Mouse (Mus musculus) lung, adult 2 months (tissue): ENCODE data around the gene Tfdp1. TPM values are rescaled to one million over a fixed set of nuclear protein-coding genes. Genes with fewer than 3 reads are reported as not detected.

Experiments used
- DNase-seq: peaks from one replicate; pipeline ENCODE4 v3.0.0; 2022
- H3K4me1 ChIP-seq: fragments of 200-500 bp; 2 replicates; pipeline ENCODE4 v1.6.1; 2011; ENCODE audit warnings: low read length; ENCODE audit not compliant: control insufficient read depth, insufficient read depth
- H3K4me3 ChIP-seq: fragments of 200-500 bp; replicated peaks from 2 replicates; pipeline ENCODE3; 2011; ENCODE audit warnings: low read depth, mild to moderate bottlenecking, control low read depth, low read length; ENCODE audit errors: extremely low read depth
- CTCF ChIP-seq: fragments of 200-500 bp; IDR thresholded peaks from 2 replicates; pipeline ENCODE4 v1.5.1; 2011; ENCODE audit warnings: mild to moderate bottlenecking, low read length, control low read depth; ENCODE audit not compliant: insufficient read depth
- POLR2A ChIP-seq: fragments of 200-500 bp; IDR thresholded peaks from 2 replicates; pipeline ENCODE4 v1.6.1; 2011; ENCODE audit warnings: low read depth, mild to moderate bottlenecking, control low read depth, low read length, borderline replicate concordance; ENCODE audit errors: extremely low read depth
- WGBS: fragments of 180-500 bp; shearing (Covaris S2); methylation state at CpG from one replicate; pipeline ENCODE4 v1.1.7; 2018; 5-methylcytosine and 5-hydroxymethylcytosine counted together
- polyA plus RNA-seq: library from polyadenylated mRNA; depleted of rRNA; stranded (reverse); fragments of >200 nt; gene quantifications from 2 replicates; pipeline ENCODE4 v1.2.3, GENCODE M21; 2012

Tfdp1 gene
- polyA plus RNA-seq, 1 experiment = 28.0 TPM

DNA sequence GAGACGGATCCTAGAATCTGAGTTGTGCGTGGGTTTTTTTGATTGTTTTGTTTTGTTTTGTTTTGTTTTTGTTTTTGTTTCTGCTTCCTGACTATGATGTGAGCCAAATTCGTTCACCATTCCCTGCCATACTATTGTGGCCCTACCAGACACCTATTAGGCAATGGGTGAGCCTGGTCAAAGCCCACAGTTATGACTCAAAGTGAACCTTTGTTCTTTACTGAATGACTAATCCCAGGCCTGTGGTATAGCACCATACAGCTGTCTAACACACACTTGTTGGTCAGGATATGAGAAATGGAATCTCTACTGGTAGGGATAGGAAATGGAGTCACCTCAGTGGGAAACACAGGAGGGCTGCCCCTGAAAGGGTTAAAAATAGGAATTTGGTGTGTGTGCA, 44.0 kb downstream of the Tfdp1 start:
- TF ChIP-seq CTCF = no peak
- TF ChIP-seq POLR2A = no peak
- no peak for DNase-seq
- 79% methylated on average over 3 of the region's 3 CpGs for WGBS
- H3K4me3 ChIP-seq = no peak overlapping the region
- no peaks in the 10 kb centered on the region for H3K4me1 ChIP-seq

DNA sequence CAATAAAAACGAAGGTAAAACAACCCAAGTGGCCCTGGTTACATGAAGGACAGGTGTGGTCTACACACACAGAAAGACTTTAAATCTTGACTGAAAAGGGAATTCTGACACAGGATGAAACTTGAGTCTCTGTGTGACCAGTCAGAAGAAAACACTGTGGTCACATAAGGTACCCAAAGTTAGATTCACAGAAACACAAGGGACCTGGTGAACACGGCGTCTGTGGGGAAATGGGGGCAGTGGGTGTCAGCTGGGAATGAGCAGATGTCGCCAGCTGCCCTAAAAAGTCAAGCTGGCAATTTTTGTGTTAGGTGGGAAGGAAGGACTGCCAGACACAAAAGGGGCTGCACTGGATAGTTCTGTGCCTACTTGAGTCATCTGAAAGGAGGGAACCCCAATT, 44.4 kb downstream of the Tfdp1 start:
- no peak for DNase-seq
- TF ChIP-seq CTCF = no peak
- TF ChIP-seq POLR2A = no peak

DNA sequence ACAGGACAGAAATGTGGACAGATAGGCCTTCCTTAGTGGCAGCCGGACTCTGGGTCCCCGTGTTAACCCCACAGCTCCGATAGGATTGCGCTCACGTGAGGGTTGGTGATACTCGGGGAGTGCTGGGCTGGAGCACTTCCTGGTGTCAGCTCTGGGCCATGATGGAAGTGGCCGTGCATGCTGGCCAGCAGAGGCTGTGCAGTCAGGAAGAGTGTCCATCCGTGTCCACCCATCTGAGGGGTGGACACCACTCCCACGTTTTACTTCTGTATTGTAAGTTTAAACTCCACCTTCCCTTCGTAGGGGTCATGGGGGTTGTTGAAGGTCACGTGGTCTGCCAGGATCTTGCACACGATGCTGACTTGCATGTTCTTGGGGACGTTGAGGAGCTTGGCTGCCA, 47.8 kb downstream of the Tfdp1 start:
- WGBS = 67% methylated on average over 13 of the region's 13 CpGs
- no peak for DNase-seq
- Histone ChIP-seq H3K4me1 (no peaks in the 10 kb centered on the region), H3K4me3 (no peak overlapping the region)
- TF ChIP-seq POLR2A (no peak), CTCF (no peak)

More for the DNA sequence above, 44.4 kb downstream of the Tfdp1 start:
- WGBS = 90% methylated on average over 4 of the region's 4 CpGs
- Histone ChIP-seq H3K4me1 (no peaks in the 10 kb centered on the region), H3K4me3 (no peak overlapping the region)

DNA sequence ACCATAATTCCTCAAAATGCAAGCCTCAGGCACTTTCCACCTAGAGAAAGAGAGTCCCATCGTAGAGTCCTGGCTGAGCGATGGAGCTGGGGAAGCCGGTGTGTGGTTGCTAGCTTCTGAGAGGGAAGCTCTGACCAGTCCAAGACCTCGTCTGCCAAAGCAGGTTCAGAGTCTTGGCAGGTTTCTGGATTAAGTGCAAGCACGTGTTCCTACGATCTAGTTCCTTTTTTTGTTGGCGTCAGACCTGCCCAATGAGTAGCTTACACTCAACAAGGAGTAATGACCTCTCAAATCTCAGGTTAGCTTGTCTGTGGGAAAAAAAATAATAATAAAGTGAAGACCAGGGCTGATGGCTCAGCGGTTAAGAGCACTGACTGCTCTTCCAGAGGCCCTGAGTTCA, 49.2 kb downstream of the Tfdp1 start:
- TF ChIP-seq POLR2A = no peak
- TF ChIP-seq CTCF = no peak
- no peaks in the 10 kb centered on the region for H3K4me1 ChIP-seq
- H3K4me3 ChIP-seq = no peak overlapping the region
- DNase-seq = no peak
- 66% methylated on average over 8 of the region's 8 CpGs for WGBS

DNA sequence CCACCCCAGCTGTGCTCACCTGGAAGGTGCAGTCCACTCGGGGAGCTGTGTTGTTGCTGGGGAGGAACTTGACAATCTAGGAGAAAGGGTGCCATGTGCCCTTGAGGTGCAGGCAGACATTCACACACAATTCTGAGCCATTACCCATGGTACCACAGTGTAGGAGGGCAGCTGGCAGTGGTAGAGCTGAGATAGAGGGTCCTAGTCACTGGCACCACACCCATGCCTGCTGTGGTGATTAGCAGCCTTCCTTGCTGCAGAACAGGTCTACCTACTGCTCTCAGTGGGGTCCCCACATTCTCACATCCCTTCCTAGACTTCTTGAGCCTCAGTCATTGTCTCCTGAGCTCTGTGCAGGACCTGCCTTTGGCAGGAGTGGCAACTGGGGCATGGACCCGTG, 50.2 kb downstream of the Tfdp1 start:
- DNase-seq = no peak
- no peak overlapping the region for H3K4me3 ChIP-seq
- WGBS = 68% methylated on average over 2 of the region's 2 CpGs
- H3K4me1 ChIP-seq = no peaks in the 10 kb centered on the region
- TF ChIP-seq POLR2A (no peak), CTCF (no peak)

DNA sequence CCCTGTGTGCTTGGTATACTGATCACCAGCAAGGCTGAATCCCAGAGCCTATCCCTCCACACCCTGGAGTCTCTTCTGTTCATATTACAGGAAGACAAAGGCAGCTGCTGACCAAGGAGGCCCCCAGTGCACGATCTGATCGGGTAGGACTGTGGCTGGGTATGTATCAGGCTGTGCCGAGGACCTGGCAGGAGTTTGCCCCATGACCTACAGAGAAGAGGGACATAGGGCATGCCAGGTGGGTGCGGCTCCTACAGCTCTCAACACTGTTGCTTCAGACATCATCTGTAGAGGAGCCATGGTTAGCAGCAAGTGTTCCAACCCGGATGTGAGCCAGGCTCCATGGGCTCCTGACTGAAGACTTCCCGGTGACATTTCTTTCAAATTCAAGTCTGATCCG, 55.3 kb downstream of the Tfdp1 start:
- WGBS = 83% methylated on average over 7 of the region's 7 CpGs

DNA sequence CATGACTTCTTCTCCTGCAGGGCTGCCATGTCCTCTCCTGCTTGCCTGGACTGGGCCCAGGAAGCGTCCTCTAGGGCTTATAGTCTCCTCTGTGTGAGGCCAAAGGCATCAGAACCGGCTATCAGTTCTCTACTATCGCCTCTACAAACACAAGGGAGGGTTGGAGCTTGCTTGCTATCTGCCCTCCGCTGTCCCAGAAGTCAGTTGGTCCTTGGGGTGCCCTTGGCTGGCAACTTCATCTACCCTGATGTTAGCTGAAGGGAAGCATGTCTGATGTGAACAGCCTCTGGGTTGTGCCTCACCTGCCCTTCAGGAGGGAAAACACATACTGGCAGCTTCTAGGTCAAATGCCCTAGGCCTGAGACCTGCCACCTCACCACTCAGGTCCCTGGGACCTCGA, 58.2 kb downstream of the Tfdp1 start, which contains the start of gene Atp4b:
Gene Atp4b, minus strand, starts transcription at position 101 of the 400 bp plus-strand sequence.
- DNase-seq = no peak
- WGBS = 73% methylated on average over 5 of the region's 5 CpGs
- H3K4me1 ChIP-seq = no peaks in the 10 kb centered on the region
- TF ChIP-seq POLR2A (no peak), CTCF (no peak)
- no peak within 1 kb of the TSS for H3K4me3 ChIP-seq

More for the DNA sequence above, 55.3 kb downstream of the Tfdp1 start:
- Histone ChIP-seq H3K4me3 (no peak overlapping the region), H3K4me1 (no peaks in the 10 kb centered on the region)
- TF ChIP-seq CTCF (no peak), POLR2A (no peak)
- DNase-seq = no peak

DNA sequence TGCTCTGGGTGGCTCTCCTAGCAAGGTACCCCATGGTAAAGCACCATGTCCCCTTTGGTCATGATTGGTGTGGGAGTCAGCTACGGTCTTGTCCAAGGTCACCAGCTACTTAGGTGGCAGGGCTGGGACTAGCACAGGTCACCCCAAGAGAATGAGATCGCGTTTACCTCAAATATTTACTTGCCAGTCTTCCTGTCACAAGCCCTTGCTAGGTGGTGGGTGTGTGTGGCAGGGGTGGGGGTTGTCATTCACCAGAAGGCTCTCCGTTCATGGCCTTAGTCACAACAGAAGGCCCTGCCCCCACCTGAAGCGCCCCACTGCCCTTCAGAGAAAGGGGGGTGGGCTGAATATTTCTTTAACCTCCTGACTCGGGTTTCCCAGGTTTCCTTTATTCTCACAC, 65.0 kb downstream of the Tfdp1 start:
- TF ChIP-seq POLR2A (no peak), CTCF (no peak)
- Histone ChIP-seq H3K4me3 (no peak overlapping the region), H3K4me1 (no peaks in the 10 kb centered on the region)
- WGBS = 40% methylated on average over 6 of the region's 6 CpGs
- no peak for DNase-seq

DNA sequence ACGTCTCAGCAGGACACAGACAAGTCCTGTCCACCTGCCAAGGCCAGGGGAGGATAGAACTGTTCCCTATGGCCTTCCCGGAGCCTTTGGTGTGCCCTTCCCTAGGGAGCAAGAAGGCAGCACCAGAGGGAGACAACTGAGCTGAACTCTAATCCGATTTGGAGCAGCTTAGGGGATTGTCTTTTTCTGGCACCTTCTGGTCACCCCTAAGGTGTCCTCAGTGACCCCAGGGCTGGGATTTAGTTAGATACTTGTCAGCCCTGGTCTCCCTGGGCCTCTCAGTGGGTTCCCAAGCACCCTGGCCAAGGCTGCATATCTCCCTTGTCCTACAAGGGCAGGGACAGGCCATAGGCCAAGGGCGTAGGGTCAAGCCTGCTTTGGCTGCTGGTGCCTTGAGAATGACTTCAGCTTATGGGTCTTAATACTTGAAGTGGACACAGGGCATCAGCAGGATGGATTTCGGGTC, 66.1 kb downstream of the Tfdp1 start, which contains the start of gene Grk1:
Gene Grk1, plus strand, starts transcription at position 416 of the 466 bp plus-strand sequence.
- H3K4me1 ChIP-seq = no peaks in the 10 kb centered on the region
- no peak for DNase-seq
- H3K4me3 ChIP-seq = no peak within 1 kb of the TSS
- TF ChIP-seq POLR2A (no peak), CTCF (no peak)
- 80% methylated on average over 5 of the region's 5 CpGs for WGBS

DNA sequence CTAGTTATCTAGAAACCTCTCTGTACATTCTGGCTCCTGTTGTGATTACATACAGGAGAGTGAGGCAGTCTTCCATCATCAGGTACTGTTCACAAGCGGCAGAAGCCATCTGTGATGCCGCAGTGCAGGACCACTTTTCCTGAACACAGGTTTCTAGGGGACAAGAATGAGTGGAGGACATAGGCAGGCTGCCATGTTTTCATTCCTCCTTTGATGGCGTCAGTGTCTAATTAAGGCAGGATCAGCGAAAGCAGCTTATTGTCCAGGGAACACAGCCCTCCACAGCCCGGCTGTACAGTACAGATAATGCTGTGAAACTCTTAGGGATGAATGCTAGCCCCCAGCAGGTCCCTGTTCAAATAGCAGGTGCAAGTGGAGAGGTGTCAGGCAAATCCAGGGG, 67.5 kb downstream of the Tfdp1 start:
- H3K4me1 ChIP-seq = no peaks in the 10 kb centered on the region
- 80% methylated on average over 5 of the region's 5 CpGs for WGBS
- no peak for TF ChIP-seq CTCF
- DNase-seq = no peak
- H3K4me3 ChIP-seq = no peak overlapping the region
